Mouse (Mus musculus) forebrain, embryonic 15.5 days (tissue): ENCODE measurements at regions not wholly inside any gene's neighbourhood (a gene's known extent, or its start where the extent isn't known, plus 50 kb on each side); places are given as distances from the start of the nearest gene placed in this dataset.

Experiments used
- ATAC-seq: fragments of 200-750 bp; cut with Nextera tagmentation; replicated peaks from 2 replicates; pipeline ENCODE4 v1.8.0; 2017; ENCODE audit warnings: mild to moderate bottlenecking, moderate TSS enrichment, moderate library complexity
- H3K27ac ChIP-seq: fragments of 300-500 bp; sonication (generic); replicated peaks from 2 replicates; pipeline ENCODE4 v1.5.1; 2015; ENCODE audit warnings: mild to moderate bottlenecking, inconsistent platforms
- H3K27me3 ChIP-seq: fragments of 300-500 bp; sonication (generic); 2 replicates; pipeline ENCODE4 v1.6.1; 2015; ENCODE audit warnings: inconsistent platforms
- H3K36me3 ChIP-seq: fragments of 300-500 bp; sonication (generic); 2 replicates; pipeline ENCODE4 v1.6.1; 2015; ENCODE audit warnings: mild to moderate bottlenecking, inconsistent platforms
- H3K4me1 ChIP-seq: fragments of 300-500 bp; sonication (generic); 2 replicates; pipeline ENCODE4 v1.6.1; 2015; ENCODE audit warnings: inconsistent platforms
- H3K4me2 ChIP-seq: fragments of 300-500 bp; sonication (generic); replicated peaks from 2 replicates; pipeline ENCODE4 v1.6.1; 2015; ENCODE audit warnings: mild to moderate bottlenecking, inconsistent platforms
- H3K4me3 ChIP-seq: fragments of 300-500 bp; sonication (generic); 2 replicates; pipeline ENCODE4 v1.5.1; 2015; ENCODE audit warnings: mild to moderate bottlenecking, inconsistent platforms
- H3K9ac ChIP-seq: fragments of 300-500 bp; sonication (generic); replicated peaks from 2 replicates; pipeline ENCODE4 v1.6.1; 2015; ENCODE audit warnings: mild to moderate bottlenecking, inconsistent platforms
- H3K9me3 ChIP-seq: fragments of 300-500 bp; sonication (generic); 2 replicates; pipeline ENCODE4 v1.6.1; 2016; ENCODE audit warnings: inconsistent platforms
- WGBS: fragments of 180-500 bp; shearing (Covaris S2); methylation state at CpG from one replicate; pipeline ENCODE4 v1.1.7; 2015; ENCODE audit warnings: mixed read lengths; 5-methylcytosine and 5-hydroxymethylcytosine counted together

GRCm38 (mm10) chr5:103304975-103305374 is 93.8 kb upstream of the Mapk10 start:
- Histone ChIP-seq H3K9ac (no peak overlapping the region), H3K36me3 (no peaks in the 10 kb centered on the region), H3K9me3 (no peaks in the 10 kb centered on the region), H3K4me2 (no peak overlapping the region), H3K4me1 (no peaks in the 10 kb centered on the region), H3K27me3 (no peaks in the 10 kb centered on the region), H3K27ac (no peak overlapping the region), H3K4me3 (no peak overlapping the region)
- no peak for ATAC-seq
- 83% methylated on average over 1 of the region's 1 CpGs for WGBS

- Histone ChIP-seq H3K27me3 (no peaks in the 10 kb centered on the region), H3K9me3 (no peaks in the 10 kb centered on the region), H3K9ac (no peak overlapping the region), H3K4me3 (no peak overlapping the region), H3K4me2 (no peak overlapping the region), H3K27ac (no peak overlapping the region), H3K36me3 (no peaks in the 10 kb centered on the region), H3K4me1 (no peaks in the 10 kb centered on the region)
- ATAC-seq, result no peak
- WGBS, result 95% methylated on average over 10 of the region's 10 CpGs
Observed at GRCm38 (mm10) chr5:103302744-103303143, 91.6 kb upstream of the Mapk10 start.

GRCm38 (mm10) chr5:103301303-103301702 is 90.2 kb upstream of the Mapk10 start:
- Histone ChIP-seq H3K4me2 (no peak overlapping the region), H3K9ac (no peak overlapping the region), H3K4me3 (no peak overlapping the region), H3K4me1 (no peaks in the 10 kb centered on the region), H3K27me3 (no peaks in the 10 kb centered on the region), H3K9me3 (no peaks in the 10 kb centered on the region), H3K36me3 (no peaks in the 10 kb centered on the region), H3K27ac (no peak overlapping the region)
- ATAC-seq, result no peak
- WGBS, result 16% methylated on average over 3 of the region's 3 CpGs

- Histone ChIP-seq H3K9ac (no peak overlapping the region), H3K27ac (no peak overlapping the region; the same call in 1 of the 2 replicates), H3K4me2 (no peak overlapping the region), H3K27me3 (no peaks in the 10 kb centered on the region), H3K4me3 (no peak overlapping the region), H3K4me1 (peaks cover 3% of the 10 kb centered on the region; the same call in 1 of the 2 replicates), H3K9me3 (no peaks in the 10 kb centered on the region), H3K36me3 (no peaks in the 10 kb centered on the region)
- 77% methylated on average over 3 of the region's 3 CpGs for WGBS
- no peak for ATAC-seq
Observed at GRCm38 (mm10) chr5:103293953-103294352, 82.8 kb upstream of the Mapk10 start.

- no peak overlapping the region for H3K4me2 ChIP-seq
- H3K4me1 ChIP-seq, result peaks cover 3% of the 10 kb centered on the region; the same call in 1 of the 2 replicates
- H3K27ac ChIP-seq, result no peak overlapping the region
- H3K9ac ChIP-seq, result no peak overlapping the region
- 93% methylated on average over 9 of the region's 9 CpGs for WGBS
- no peak for ATAC-seq
- no peaks in the 10 kb centered on the region for H3K36me3 ChIP-seq
- no peaks in the 10 kb centered on the region for H3K9me3 ChIP-seq
- no peak overlapping the region for H3K4me3 ChIP-seq
- no peaks in the 10 kb centered on the region for H3K27me3 ChIP-seq
Observed at GRCm38 (mm10) chr5:103291691-103292090, 80.6 kb upstream of the Mapk10 start.

- Histone ChIP-seq H3K4me3 (no peak overlapping the region), H3K4me2 (no peak overlapping the region), H3K36me3 (no peaks in the 10 kb centered on the region), H3K4me1 (peaks cover 3% of the 10 kb centered on the region; the same call in 1 of the 2 replicates), H3K27ac (no peak overlapping the region), H3K9ac (no peak overlapping the region), H3K9me3 (no peaks in the 10 kb centered on the region), H3K27me3 (no peaks in the 10 kb centered on the region)
- WGBS, result 85% methylated on average over 8 of the region's 8 CpGs
- no peak for ATAC-seq
Observed at GRCm38 (mm10) chr5:103291219-103291618, 80.1 kb upstream of the Mapk10 start.

GRCm38 (mm10) chr5:103269206-103269605 is 58.1 kb upstream of the Mapk10 start:
- H3K4me3 ChIP-seq, result no peak overlapping the region
- no peaks in the 10 kb centered on the region for H3K36me3 ChIP-seq
- 92% methylated on average over 6 of the region's 6 CpGs for WGBS
- H3K4me2 ChIP-seq, result no peak overlapping the region
- no peak for ATAC-seq
- H3K4me1 ChIP-seq, result no peaks in the 10 kb centered on the region
- no peak overlapping the region for H3K9ac ChIP-seq
- H3K9me3 ChIP-seq, result no peaks in the 10 kb centered on the region
- H3K27ac ChIP-seq, result no peak overlapping the region
- no peaks in the 10 kb centered on the region for H3K27me3 ChIP-seq

GRCm38 (mm10) chr5:103264903-103265302 is 53.8 kb upstream of the Mapk10 start:
- no peak overlapping the region for H3K4me2 ChIP-seq
- H3K9me3 ChIP-seq, result no peaks in the 10 kb centered on the region
- no peak overlapping the region for H3K9ac ChIP-seq
- H3K27me3 ChIP-seq, result no peaks in the 10 kb centered on the region
- WGBS, result 88% methylated on average over 2 of the region's 2 CpGs
- no peaks in the 10 kb centered on the region for H3K4me1 ChIP-seq
- no peak overlapping the region for H3K4me3 ChIP-seq
- no peak overlapping the region for H3K27ac ChIP-seq
- no peak for ATAC-seq
- H3K36me3 ChIP-seq, result no peaks in the 10 kb centered on the region

GRCm38 (mm10) chr5:103261406-103261805 is 50.3 kb upstream of the Mapk10 start:
- Histone ChIP-seq H3K4me1 (no peaks in the 10 kb centered on the region), H3K4me3 (no peak overlapping the region), H3K4me2 (no peak overlapping the region), H3K9ac (no peak overlapping the region), H3K9me3 (no peaks in the 10 kb centered on the region), H3K27me3 (no peaks in the 10 kb centered on the region), H3K36me3 (no peaks in the 10 kb centered on the region), H3K27ac (no peak overlapping the region)
- WGBS, result 83% methylated on average over 10 of the region's 10 CpGs
- no peak for ATAC-seq
